Mouse (Mus musculus): ENCODE data around the gene Ikbkg. TPM values are rescaled to one million over a fixed set of nuclear protein-coding genes. Genes with fewer than 3 reads are reported as not detected.
"Not testable (repeated sequence)": the region's sequence is repeated elsewhere in the genome, so short reads cannot be mapped to it uniquely, and the experiment has no call there.

Ikbkg gene
- polyA plus RNA-seq (2016; fragmentation: Nextera tagmentation; extraction: Ambion mirVana), result 24.2 and 27.7 TPM in 2 replicates

- H3K9ac ChIP-seq, result peak within 1 kb of the TSS; percentile 72
Measured at GRCm38 (mm10) chrX:74392535-74393443, at the start of gene Ikbkg, which contains the start of gene Fam3a. Ikbkg (plus strand) TSS chrX:74393290. Fam3a (minus strand) TSS chrX:74393272.

GRCm38 (mm10) chrX:74352645-74353466 lies 40.2 kb upstream of the Ikbkg start:
- ATAC-seq (ENCODE audit: low FRiP score), result peak; percentile 80
- peak overlapping the region; percentile 41 for H3K4me3 ChIP-seq
- WGBS, result 31% methylated on average over 13 of the region's 13 CpGs
- no peaks in the 10 kb centered on the region for H3K27me3 ChIP-seq
- no peaks in the 10 kb centered on the region for H3K9me3 ChIP-seq (replicated peaks)
- no peaks in the 10 kb centered on the region for H3K4me1 ChIP-seq
- H3K36me3 ChIP-seq, result no peaks in the 10 kb centered on the region
- peak overlapping the region; percentile 58 for H3K9ac ChIP-seq
- H3K4me2 ChIP-seq (replicated peaks), result peak overlapping the region; percentile 56
- peak overlapping the region; percentile 35 for H3K27ac ChIP-seq

More at GRCm38 (mm10) chrX:74392535-74393443, at the start of gene Ikbkg, which contains the start of gene Fam3a:
- H3K4me3 ChIP-seq, result peak within 1 kb of the TSS; percentile 47
- no peaks in the 10 kb centered on the region for H3K36me3 ChIP-seq
- ATAC-seq (ENCODE audit: low FRiP score), result peak; percentile 100
- H3K4me2 ChIP-seq (replicated peaks), result peak within 1 kb of the TSS; percentile 57
- no peaks in the 10 kb centered on the region for H3K27me3 ChIP-seq
- 27% methylated on average over 23 of the region's 30 CpGs for WGBS
- H3K4me1 ChIP-seq, result peaks cover 4% of the 10 kb centered on the region; the same call in 1 of the 2 replicates
- peak within 1 kb of the TSS; percentile 83 for H3K27ac ChIP-seq
- no peaks in the 10 kb centered on the region; the same call in 1 of the 2 replicates for H3K9me3 ChIP-seq (replicated peaks)

GRCm38 (mm10) chrX:74353467-74353770 lies 39.7 kb upstream of the Ikbkg start, which contains the start of gene Lage3:
Lage3 (minus strand) TSS chrX:74353618.
- H3K27ac ChIP-seq, result peak within 1 kb of the TSS; percentile 35
- H3K9ac ChIP-seq, result peak within 1 kb of the TSS; percentile 58

GRCm38 (mm10) chrX:74357069-74357468 lies 36.0 kb upstream of the Ikbkg start:
- 84% methylated on average over 3 of the region's 3 CpGs for WGBS
- not testable (repeated sequence) for H3K4me2 ChIP-seq (replicated peaks); H3K27ac ChIP-seq; H3K36me3 ChIP-seq; H3K27me3 ChIP-seq; H3K4me1 ChIP-seq; H3K9me3 ChIP-seq (replicated peaks); ATAC-seq (ENCODE audit: low FRiP score); H3K4me3 ChIP-seq; H3K9ac ChIP-seq

More at GRCm38 (mm10) chrX:74353467-74353770, 39.7 kb upstream of the Ikbkg start, which contains the start of gene Lage3:
- Histone ChIP-seq H3K36me3 (no peaks in the 10 kb centered on the region), H3K27me3 (no peaks in the 10 kb centered on the region), H3K4me3 (peak within 1 kb of the TSS; percentile 41), H3K9me3 (replicated peaks) (no peaks in the 10 kb centered on the region), H3K4me2 (replicated peaks) (peak within 1 kb of the TSS; percentile 56), H3K4me1 (no peaks in the 10 kb centered on the region)
- ATAC-seq (ENCODE audit: low FRiP score), result peak; percentile 89
- 29% methylated on average over 7 of the region's 22 CpGs for WGBS

- H3K9me3 ChIP-seq (replicated peaks), result no peaks in the 10 kb centered on the region
- H3K27ac ChIP-seq, result no peak overlapping the region
- H3K36me3 ChIP-seq, result no peaks in the 10 kb centered on the region
- H3K4me1 ChIP-seq, result no peaks in the 10 kb centered on the region
- no peak overlapping the region for H3K4me2 ChIP-seq (replicated peaks)
- WGBS, result 59% methylated on average over 11 of the region's 11 CpGs
- no peak for ATAC-seq (ENCODE audit: low FRiP score)
- H3K27me3 ChIP-seq, result no peaks in the 10 kb centered on the region
- no peak overlapping the region for H3K9ac ChIP-seq
- H3K4me3 ChIP-seq, result no peak overlapping the region
Measured at GRCm38 (mm10) chrX:74359171-74359570, 33.9 kb upstream of the Ikbkg start.

GRCm38 (mm10) chrX:74367512-74367911 lies 25.6 kb upstream of the Ikbkg start:
- H3K4me1 ChIP-seq, result peaks cover 9% of the 10 kb centered on the region
- H3K4me3 ChIP-seq, result peak overlapping the region; percentile 55
- H3K27ac ChIP-seq, result no peak overlapping the region
- H3K4me2 ChIP-seq (replicated peaks), result peak overlapping the region; percentile 62
- H3K9ac ChIP-seq, result peak overlapping the region; percentile 82
- H3K27me3 ChIP-seq, result no peaks in the 10 kb centered on the region
- no peaks in the 10 kb centered on the region for H3K9me3 ChIP-seq (replicated peaks)
- ATAC-seq (ENCODE audit: low FRiP score), result no peak
- no peaks in the 10 kb centered on the region for H3K36me3 ChIP-seq
- 68% methylated on average over 10 of the region's 10 CpGs for WGBS

GRCm38 (mm10) chrX:74368209-74368909 lies 24.7 kb upstream of the Ikbkg start:
- H3K4me2 ChIP-seq (replicated peaks), result peak overlapping the region; percentile 62
- peaks cover 11% of the 10 kb centered on the region for H3K4me1 ChIP-seq
- no peaks in the 10 kb centered on the region for H3K27me3 ChIP-seq
- no peaks in the 10 kb centered on the region for H3K36me3 ChIP-seq
- H3K9ac ChIP-seq, result peak overlapping the region; percentile 82
- peak overlapping the region; percentile 55 for H3K4me3 ChIP-seq
- WGBS, result 31% methylated on average over 48 of the region's 49 CpGs
- ATAC-seq (ENCODE audit: low FRiP score), result peak; percentile 74
- H3K27ac ChIP-seq, result peak overlapping the region; percentile 70
- no peaks in the 10 kb centered on the region for H3K9me3 ChIP-seq (replicated peaks)

GRCm38 (mm10) chrX:74372888-74373549 lies 20.1 kb upstream of the Ikbkg start, which contains the start of the genes Ubl4a and Slc10a3:
Ubl4a (minus strand) TSS chrX:74373218.
Slc10a3 (minus strand) TSS chrX:74373349.
- H3K4me2 ChIP-seq (replicated peaks), result peak within 1 kb of the TSS; percentile 57
- no peaks in the 10 kb centered on the region for H3K36me3 ChIP-seq
- H3K9me3 ChIP-seq (replicated peaks), result no peaks in the 10 kb centered on the region
- ATAC-seq (ENCODE audit: low FRiP score), result peak; percentile 89
- 28% methylated on average over 32 of the region's 32 CpGs for WGBS
- H3K27me3 ChIP-seq, result no peaks in the 10 kb centered on the region
- H3K4me1 ChIP-seq, result 0 out of 2 replicates have a peak, but pooled peaks cover 4% of the 10 kb centered on the region
- peak within 1 kb of the TSS; percentile 42 for H3K4me3 ChIP-seq
- H3K9ac ChIP-seq, result peak within 1 kb of the TSS; percentile 51
- no peak within 1 kb of the TSS for H3K27ac ChIP-seq

- no peak overlapping the region for H3K4me3 ChIP-seq
- 0 out of 2 replicates have a peak, but pooled peaks cover 2% of the 10 kb centered on the region for H3K36me3 ChIP-seq
- no peak overlapping the region for H3K9ac ChIP-seq
- H3K27ac ChIP-seq, result no peak overlapping the region
- H3K4me1 ChIP-seq, result no peaks in the 10 kb centered on the region
- H3K27me3 ChIP-seq, result no peaks in the 10 kb centered on the region
- no peak overlapping the region for H3K4me2 ChIP-seq (replicated peaks)
- H3K9me3 ChIP-seq (replicated peaks), result no peaks in the 10 kb centered on the region
- no peak for ATAC-seq (ENCODE audit: low FRiP score)
- 84% methylated on average over 2 of the region's 2 CpGs for WGBS
Measured at GRCm38 (mm10) chrX:74384451-74384850, 8.6 kb upstream of the Ikbkg start.

- Histone ChIP-seq H3K4me1 (peaks cover 4% of the 10 kb centered on the region; the same call in 1 of the 2 replicates), H3K4me2 (replicated peaks) (no peak overlapping the region), H3K4me3 (no peak overlapping the region), H3K36me3 (0 out of 2 replicates have a peak, but pooled peaks cover 2% of the 10 kb centered on the region), H3K9me3 (replicated peaks) (no peaks in the 10 kb centered on the region), H3K9ac (no peak overlapping the region), H3K27ac (no peak overlapping the region), H3K27me3 (no peaks in the 10 kb centered on the region)
- ATAC-seq (ENCODE audit: low FRiP score), result no peak
Measured at GRCm38 (mm10) chrX:74388153-74388552, 4.9 kb upstream of the Ikbkg start.

GRCm38 (mm10) chrX:74400136-74400535 lies 7.0 kb downstream of the Ikbkg start:
- H3K27ac ChIP-seq, result no peak overlapping the region
- H3K36me3 ChIP-seq, result no peaks in the 10 kb centered on the region
- no peak overlapping the region for H3K4me3 ChIP-seq
- H3K4me2 ChIP-seq (replicated peaks), result no peak overlapping the region
- 84% methylated on average over 3 of the region's 3 CpGs for WGBS
- no peaks in the 10 kb centered on the region; the same call in 1 of the 2 replicates for H3K9me3 ChIP-seq (replicated peaks)
- no peak for ATAC-seq (ENCODE audit: low FRiP score)
- no peaks in the 10 kb centered on the region for H3K27me3 ChIP-seq
- H3K9ac ChIP-seq, result no peak overlapping the region
- H3K4me1 ChIP-seq, result no peaks in the 10 kb centered on the region

Measured in hindbrain, embryonic 12.5 days (tissue).